Mouse (Mus musculus) heart, embryonic 15.5 days (tissue): ENCODE data around the gene Cox4i2. TPM values are rescaled to one million over a fixed set of nuclear protein-coding genes. Genes with fewer than 3 reads are reported as not detected.

Experiments used
- microRNA-seq: library from miRNA; unstranded; fragments of <30 nt; microRNA quantifications from one replicate; pipeline ENCODE4, GENCODE M21; 2016
- polyA plus RNA-seq: library from polyadenylated mRNA; unstranded; fragments of >200 nt; fragmentation: Nextera tagmentation; extraction: Ambion mirVana; gene quantifications from 2 replicates; pipeline ENCODE4 v1.2.1, GENCODE M21; 2015

Gene Cox4i2
- polyA plus RNA-seq, 1 experiment from 2014 or later: 24.2 TPM

Small RNA genes within 50 kb of the gene (microRNA-seq; reads per million reads assigned to microRNA genes)
- gene Gm23802: not detected

Other genes starting within 250 kb of the Cox4i2 start
- not detected in 2 replicates for gene Defb26, start 242.5 kb upstream of the Cox4i2 start, polyA plus RNA-seq
- gene Defb28, start 235.9 kb upstream of the Cox4i2 start, polyA plus RNA-seq: not detected in 2 replicates
- not detected in 2 replicates for gene Defb29, start 214.1 kb upstream of the Cox4i2 start, polyA plus RNA-seq
- not detected in 2 replicates for gene Gm17416, start 184.8 kb upstream of the Cox4i2 start, polyA plus RNA-seq
- gene Defb21, start 181.4 kb upstream of the Cox4i2 start, polyA plus RNA-seq: not detected in 2 replicates
- 0.57 and 0.88 TPM in 2 replicates for gene Defb19, start 173.9 kb upstream of the Cox4i2 start, polyA plus RNA-seq
- gene Defb45, start 154.8 kb upstream of the Cox4i2 start, polyA plus RNA-seq: not detected in 2 replicates
- not detected in 2 replicates for gene Defb36, start 149.8 kb upstream of the Cox4i2 start, polyA plus RNA-seq
- 0.77 and 0.86 TPM in 2 replicates for gene Defb25, start 131.1 kb upstream of the Cox4i2 start, polyA plus RNA-seq
- 12.1 and 12.7 TPM in 2 replicates for gene Rem1, start 127.2 kb upstream of the Cox4i2 start, polyA plus RNA-seq
- gene H13, start 84.7 kb upstream of the Cox4i2 start, polyA plus RNA-seq: 70.6 and 86.1 TPM in 2 replicates
- 18.9 and 20.3 TPM in 2 replicates for gene Mcts2, start 67.1 kb upstream of the Cox4i2 start, polyA plus RNA-seq
- 61.9 and 63.1 TPM in 2 replicates for gene Id1, start 17.9 kb upstream of the Cox4i2 start, polyA plus RNA-seq
- gene Bcl2l1, start 77.6 kb downstream of the Cox4i2 start, polyA plus RNA-seq: 69.5 and 80.7 TPM in 2 replicates
- 47.3 and 49.9 TPM in 2 replicates for gene Tpx2, start 93.8 kb downstream of the Cox4i2 start, polyA plus RNA-seq
- 0.11 and 0.15 TPM in 2 replicates for gene Mylk2, start 157.2 kb downstream of the Cox4i2 start, polyA plus RNA-seq
- gene Foxs1, start 179.0 kb downstream of the Cox4i2 start, polyA plus RNA-seq: 6.6 and 8.3 TPM in 2 replicates
- 0.09 and 0.28 TPM in 2 replicates for gene Dusp15, start 197.5 kb downstream of the Cox4i2 start, polyA plus RNA-seq
- 0.26 and 0.63 TPM in 2 replicates for gene Ttll9, start 208.3 kb downstream of the Cox4i2 start, polyA plus RNA-seq